Mouse (Mus musculus) liver, embryonic 15.5 days (tissue): ENCODE results near the gene Haus2. TPM values are rescaled to one million over a fixed set of nuclear protein-coding genes. Genes with fewer than 3 reads are reported as not detected.
"Not testable (repeated sequence)": the region's sequence is repeated elsewhere in the genome, so short reads cannot be mapped to it uniquely, and the experiment has no call there.

Experiments used
- ATAC-seq: fragments of 200-750 bp; cut with Nextera tagmentation; 2 replicates; pipeline ENCODE4 v1.8.0; 2017; ENCODE audit warnings: moderate number of reproducible peaks, mild to moderate bottlenecking, moderate library complexity; ENCODE audit not compliant: insufficient read depth
- H3K27ac ChIP-seq: fragments of 300-500 bp; sonication (generic); replicated peaks from 2 replicates; pipeline ENCODE4 v1.5.1; 2015; ENCODE audit warnings: mild to moderate bottlenecking, inconsistent platforms
- H3K27me3 ChIP-seq: fragments of 300-500 bp; sonication (generic); 2 replicates; pipeline ENCODE4 v1.6.1; 2015; ENCODE audit warnings: mild to moderate bottlenecking, inconsistent platforms
- H3K36me3 ChIP-seq: fragments of 300-500 bp; sonication (generic); replicated peaks from 2 replicates; pipeline ENCODE4 v1.6.1; 2015; ENCODE audit warnings: moderate library complexity, mild to moderate bottlenecking, inconsistent platforms
- H3K4me1 ChIP-seq: fragments of 300-500 bp; sonication (generic); replicated peaks from 2 replicates; pipeline ENCODE4 v1.6.1; 2015; ENCODE audit warnings: inconsistent platforms
- H3K4me2 ChIP-seq: fragments of 300-500 bp; sonication (generic); 2 replicates; pipeline ENCODE4 v1.6.1; 2015; ENCODE audit warnings: moderate library complexity, mild to moderate bottlenecking, inconsistent platforms
- H3K4me3 ChIP-seq: fragments of 300-500 bp; sonication (generic); replicated peaks from 2 replicates; pipeline ENCODE4 v1.5.1; 2015; ENCODE audit warnings: mild to moderate bottlenecking, inconsistent platforms
- H3K9ac ChIP-seq: fragments of 300-500 bp; sonication (generic); 2 replicates; pipeline ENCODE4 v1.6.1; 2015; ENCODE audit warnings: moderate library complexity, mild to moderate bottlenecking, inconsistent platforms
- H3K9me3 ChIP-seq: fragments of 300-500 bp; sonication (generic); replicated peaks from 2 replicates; pipeline ENCODE4 v1.6.1; 2016; ENCODE audit warnings: inconsistent platforms
- WGBS: fragments of 180-500 bp; shearing (Covaris S2); methylation state at CpG from one replicate; pipeline ENCODE4 v1.1.7; 2015; ENCODE audit warnings: mixed read lengths; ENCODE audit not compliant: insufficient replicate concordance; 5-methylcytosine and 5-hydroxymethylcytosine counted together
- polyA plus RNA-seq: library from polyadenylated mRNA; unstranded; fragments of >200 nt; fragmentation: Nextera tagmentation; extraction: Ambion mirVana; gene quantifications from 2 replicates; pipeline ENCODE4 v1.2.1, GENCODE M21; 2015

Gene Haus2
- 10.4 and 10.8 TPM in 2 replicates for polyA plus RNA-seq

DNA sequence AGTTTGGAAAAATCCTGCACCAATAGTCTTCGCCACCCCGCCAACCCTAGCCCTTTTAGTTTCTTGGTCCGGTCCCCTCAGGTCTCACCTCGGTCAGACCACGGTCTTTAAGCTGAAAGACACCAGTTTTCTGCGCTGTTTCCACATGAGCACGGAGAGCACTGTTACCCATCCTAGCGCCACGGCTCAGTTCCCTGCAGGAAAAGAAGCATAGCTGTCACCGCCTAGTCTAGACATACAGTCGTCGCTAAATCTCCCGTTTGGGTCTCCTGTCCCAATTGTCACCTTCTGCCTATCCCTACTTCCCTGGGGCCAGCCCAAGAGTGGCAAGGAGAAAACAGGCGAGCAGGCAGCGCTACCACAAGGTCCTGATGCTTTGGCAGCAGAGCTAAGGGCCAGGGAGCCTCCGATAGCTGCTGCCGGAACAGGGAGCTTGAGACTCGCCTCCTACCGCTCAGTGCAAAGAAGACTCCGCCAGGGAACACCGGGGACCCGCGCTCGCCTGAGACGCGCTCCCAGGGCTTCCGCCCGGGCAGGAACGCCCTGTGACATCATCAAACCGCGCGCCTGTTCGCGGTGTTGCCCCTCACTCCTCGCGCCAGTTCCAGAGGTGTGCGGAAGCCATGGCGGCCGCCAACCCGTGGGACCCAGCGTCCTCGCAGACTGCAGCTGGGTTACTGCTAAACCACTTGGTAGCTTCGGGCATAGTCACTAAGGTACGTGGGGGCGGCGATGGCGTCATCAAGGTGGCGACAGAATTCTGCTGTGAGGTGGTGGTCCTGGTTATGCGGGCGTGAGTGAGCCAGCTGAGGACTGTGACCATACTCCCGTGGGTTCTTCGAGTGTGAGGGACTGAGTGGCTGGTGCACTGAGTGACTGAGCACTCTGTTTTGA lies at the start of gene Haus2, which contains the start of gene Lrrc57:
Gene Haus2, plus strand, starts transcription at position 554 of the 894 bp plus-strand sequence.
Gene Lrrc57, minus strand, starts transcription at position 691 of the 894 bp plus-strand sequence.
- H3K4me2 ChIP-seq: peak within 1 kb of the TSS; percentile 74
- under 1% methylated on average over 52 of the region's 52 CpGs for WGBS
- H3K36me3 ChIP-seq: peaks cover 28% of the 10 kb centered on the region
- H3K4me1 ChIP-seq: peaks cover 36% of the 10 kb centered on the region
- peak within 1 kb of the TSS; percentile 80 for H3K4me3 ChIP-seq
- H3K27me3 ChIP-seq: no peaks in the 10 kb centered on the region
- no peaks in the 10 kb centered on the region for H3K9me3 ChIP-seq
- ATAC-seq: peak; percentile 95
- peak within 1 kb of the TSS; percentile 89 for H3K9ac ChIP-seq
- H3K27ac ChIP-seq: peak within 1 kb of the TSS; percentile 95

DNA sequence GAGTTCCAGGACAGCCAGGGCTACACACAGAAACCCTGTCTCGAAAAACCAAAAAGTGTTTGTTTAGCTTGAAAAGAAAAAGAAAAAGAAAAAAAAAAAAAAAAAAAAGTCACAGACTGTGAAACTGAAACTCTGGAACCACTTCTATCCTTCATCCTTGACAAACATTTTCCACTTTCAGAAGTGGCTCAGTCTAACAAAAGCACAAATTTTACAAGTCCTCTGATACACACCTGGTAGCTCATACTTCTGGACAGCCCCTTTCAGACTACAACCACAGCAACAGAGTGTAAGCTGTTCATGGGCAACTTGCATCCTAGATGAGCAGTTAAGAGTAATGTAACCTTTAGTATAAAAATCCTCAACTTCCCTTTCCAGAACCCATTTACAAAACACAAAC lies 47.7 kb upstream of the Haus2 start:
- Histone ChIP-seq H3K4me1 (peaks cover 48% of the 10 kb centered on the region), H3K9me3 (no peaks in the 10 kb centered on the region), H3K27ac (no peak overlapping the region), H3K4me3 (no peak overlapping the region), H3K36me3 (no peaks in the 10 kb centered on the region), H3K27me3 (no peaks in the 10 kb centered on the region), H3K9ac (no peak overlapping the region), H3K4me2 (no peak overlapping the region)
- 85% methylated on average over 1 of the region's 1 CpGs for WGBS
- no peak for ATAC-seq

DNA sequence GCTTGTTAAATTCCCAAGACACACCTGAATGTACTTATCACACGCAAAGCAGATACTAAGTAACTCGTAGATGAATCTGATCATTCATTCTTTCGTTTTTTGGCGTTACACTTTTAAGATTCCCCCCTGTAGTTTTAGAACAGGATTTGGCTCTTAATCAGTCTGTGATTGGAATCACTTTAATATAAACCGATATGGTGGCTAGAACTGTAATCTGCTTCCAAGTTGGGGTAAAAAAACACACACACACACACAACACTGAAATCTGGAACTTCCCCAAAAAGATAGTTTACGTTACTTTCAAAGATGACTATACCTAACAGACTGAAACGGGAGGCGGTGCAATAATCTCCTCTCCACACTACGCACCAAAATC lies 46.3 kb upstream of the Haus2 start:
- H3K4me3 ChIP-seq: peak overlapping the region; percentile 93
- no peak for ATAC-seq
- WGBS: 8% methylated on average over 9 of the region's 9 CpGs
- no peaks in the 10 kb centered on the region for H3K9me3 ChIP-seq
- H3K4me1 ChIP-seq: peaks cover 49% of the 10 kb centered on the region
- H3K27me3 ChIP-seq: no peaks in the 10 kb centered on the region
- H3K4me2 ChIP-seq: peak overlapping the region; percentile 82
- H3K9ac ChIP-seq: peak overlapping the region; percentile 92
- no peaks in the 10 kb centered on the region for H3K36me3 ChIP-seq
- peak overlapping the region; percentile 76; the same call in 1 of the 2 replicates for H3K27ac ChIP-seq

DNA sequence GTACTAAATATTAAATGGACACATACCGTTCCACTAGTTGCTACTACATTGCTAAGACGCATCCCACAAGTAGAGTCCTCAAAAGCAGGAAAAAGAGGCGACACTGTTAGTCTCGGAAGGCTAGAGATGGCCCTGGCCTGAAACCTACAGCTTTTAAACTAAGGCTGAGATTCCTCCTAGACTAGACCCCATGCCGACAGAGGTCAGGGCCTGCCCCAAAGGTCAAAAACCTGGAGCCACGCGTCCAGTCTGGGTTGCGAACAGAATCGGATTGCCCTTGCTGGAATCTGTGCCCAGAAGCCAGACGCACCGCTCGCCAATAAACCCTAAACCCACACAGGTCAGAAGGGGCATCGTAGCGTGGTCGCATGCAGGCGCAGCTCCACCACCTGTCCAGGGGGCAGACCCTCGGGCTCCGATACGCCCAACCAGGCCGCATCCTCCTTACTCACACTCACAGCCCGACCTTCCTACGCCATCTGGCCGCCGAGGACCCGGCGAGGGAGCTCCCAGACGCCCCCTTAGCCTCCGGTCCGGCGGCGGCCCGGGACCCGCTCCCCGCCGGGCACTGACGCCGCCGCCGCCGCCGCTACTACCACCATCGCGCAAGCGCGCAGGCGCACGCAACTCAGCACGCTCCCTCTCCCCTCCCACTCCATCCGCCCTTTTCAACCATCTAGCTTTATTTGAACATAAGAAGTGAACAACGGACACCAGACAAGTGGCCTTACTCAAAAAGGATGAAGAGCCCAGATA lies 45.8 kb upstream of the Haus2 start, which contains the start of gene Zfp106:
Gene Zfp106, minus strand, starts transcription at position 609 of the 756 bp plus-strand sequence.
- H3K4me2 ChIP-seq: peak within 1 kb of the TSS; percentile 82
- H3K4me1 ChIP-seq: peaks cover 53% of the 10 kb centered on the region
- no peaks in the 10 kb centered on the region for H3K27me3 ChIP-seq
- peak within 1 kb of the TSS; percentile 76 for H3K27ac ChIP-seq
- H3K4me3 ChIP-seq: peak within 1 kb of the TSS; percentile 93
- WGBS: under 1% methylated on average over 50 of the region's 50 CpGs
- peak within 1 kb of the TSS; percentile 92 for H3K9ac ChIP-seq
- peak; percentile 59 for ATAC-seq
- H3K9me3 ChIP-seq: no peaks in the 10 kb centered on the region
- no peaks in the 10 kb centered on the region for H3K36me3 ChIP-seq

DNA sequence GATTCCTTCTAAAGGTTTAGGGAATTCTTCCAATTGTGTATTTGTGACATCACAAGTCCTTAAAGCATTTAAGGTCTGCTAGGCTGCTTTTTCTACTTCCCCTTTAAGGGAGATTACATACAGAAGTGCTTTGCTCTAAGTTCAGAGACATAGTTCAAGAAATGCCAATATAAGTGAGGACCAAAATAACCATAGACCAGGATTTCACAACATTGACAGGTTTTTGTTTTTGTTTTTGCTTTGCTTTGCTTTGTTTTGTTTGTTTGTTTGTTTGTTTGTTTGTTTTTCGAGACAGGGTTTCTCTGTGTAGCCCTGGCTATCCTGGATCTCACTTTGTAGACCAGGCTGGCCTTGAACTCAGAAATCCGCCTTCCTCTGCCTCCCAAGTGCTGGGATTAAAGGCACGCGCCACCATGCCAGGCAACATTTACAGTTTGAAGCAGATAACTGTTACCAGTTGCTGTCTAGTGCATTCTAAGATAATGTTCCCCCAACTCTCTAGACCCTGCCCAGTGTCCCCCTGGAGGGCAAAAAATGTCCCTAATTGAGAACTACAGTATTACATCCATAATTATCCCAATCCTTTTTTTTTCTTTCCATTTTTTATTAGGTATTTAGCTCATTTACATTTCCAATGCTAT lies 44.5 kb upstream of the Haus2 start:
- Histone ChIP-seq H3K4me1 (peaks cover 62% of the 10 kb centered on the region), H3K27ac (peak overlapping the region; percentile 76)
- not testable (repeated sequence) for H3K4me3 ChIP-seq, H3K36me3 ChIP-seq, ATAC-seq, H3K9me3 ChIP-seq, H3K9ac ChIP-seq, H3K4me2 ChIP-seq, H3K27me3 ChIP-seq
- 24% methylated on average over 4 of the region's 4 CpGs for WGBS

DNA sequence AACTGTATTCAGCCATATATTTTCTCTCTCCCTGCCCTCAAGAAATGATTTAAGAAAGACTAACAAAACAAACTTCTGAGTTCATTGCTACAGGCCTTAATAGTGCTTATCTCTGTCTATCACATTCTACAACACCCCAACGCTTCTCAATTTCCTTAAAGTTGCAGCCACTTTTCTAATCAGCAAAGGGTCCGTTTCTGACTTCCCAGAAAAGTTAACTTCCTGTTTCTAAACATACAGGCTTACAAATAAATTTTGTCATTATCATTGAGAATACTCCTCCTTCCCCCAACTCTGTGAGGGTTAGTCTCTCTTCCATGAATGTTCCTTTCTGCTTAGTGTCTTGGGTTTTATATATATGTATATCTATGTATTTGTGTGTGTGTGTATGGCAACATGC lies 43.8 kb upstream of the Haus2 start:
- no peak overlapping the region for H3K9ac ChIP-seq
- WGBS: 5% methylated on average over 2 of the region's 2 CpGs
- no peaks in the 10 kb centered on the region for H3K27me3 ChIP-seq
- H3K4me3 ChIP-seq: no peak overlapping the region
- H3K36me3 ChIP-seq: 0 out of 2 replicates have a peak, but pooled peaks cover 2% of the 10 kb centered on the region
- no peaks in the 10 kb centered on the region for H3K9me3 ChIP-seq
- no peak for ATAC-seq
- no peak overlapping the region; the same call in 1 of the 2 replicates for H3K4me2 ChIP-seq
- peaks cover 61% of the 10 kb centered on the region for H3K4me1 ChIP-seq
- H3K27ac ChIP-seq: peak overlapping the region; percentile 76

DNA sequence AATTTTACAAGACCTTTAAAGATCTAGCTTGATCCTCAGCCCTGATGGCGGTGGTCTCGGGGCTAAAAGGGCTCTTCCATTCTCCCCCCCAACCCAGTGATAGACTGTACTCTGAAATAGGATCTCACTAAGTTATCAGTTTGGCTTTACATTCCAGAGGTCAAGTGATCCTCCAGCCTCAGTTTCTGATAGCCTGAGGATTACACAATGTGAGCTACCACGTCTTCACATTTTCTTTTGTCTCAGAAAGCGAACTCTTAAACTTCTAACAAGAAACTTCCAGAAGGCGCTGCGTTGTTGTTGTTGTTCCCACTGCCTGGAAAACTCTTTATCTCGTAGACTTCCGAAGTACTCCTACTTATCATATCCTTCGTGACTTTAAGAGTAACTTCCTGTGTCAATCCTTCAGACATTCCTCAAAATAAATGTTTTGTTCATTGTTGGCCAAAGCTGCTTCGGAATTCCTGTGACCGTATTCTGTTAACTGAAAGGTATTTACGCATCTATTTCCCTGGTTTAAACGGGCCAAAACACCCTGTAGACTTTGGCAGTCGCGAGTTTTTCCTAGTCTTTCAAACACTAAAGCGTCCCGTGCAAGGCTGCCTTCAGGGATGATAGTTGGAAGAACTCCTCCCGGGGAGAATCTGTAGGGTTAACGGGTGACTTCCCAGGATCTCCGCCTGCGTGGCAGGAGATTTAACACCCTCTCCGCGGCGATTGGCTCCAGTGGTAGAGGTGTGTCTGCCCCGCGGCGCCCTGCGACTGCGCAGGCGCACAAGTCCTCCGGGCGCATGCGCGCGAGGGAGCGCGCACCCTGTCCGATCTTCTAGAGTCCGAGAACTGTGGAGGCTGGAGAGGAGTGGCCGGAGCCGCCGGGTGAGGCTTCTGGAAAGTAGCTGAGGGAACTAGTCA lies 42.0 kb upstream of the Haus2 start, which contains the start of gene Snap23:
Gene Snap23, plus strand, starts transcription at position 786 of the 912 bp plus-strand sequence.
- Histone ChIP-seq H3K4me2 (peak within 1 kb of the TSS; percentile 86), H3K4me3 (peak within 1 kb of the TSS; percentile 87), H3K36me3 (peaks cover 8% of the 10 kb centered on the region; the same call in 1 of the 2 replicates), H3K9me3 (no peaks in the 10 kb centered on the region), H3K4me1 (peaks cover 66% of the 10 kb centered on the region), H3K27ac (peak within 1 kb of the TSS; percentile 84), H3K27me3 (no peaks in the 10 kb centered on the region), H3K9ac (peak within 1 kb of the TSS; percentile 79)
- peak; percentile 94 for ATAC-seq
- WGBS: 1% methylated on average over 42 of the region's 42 CpGs

DNA sequence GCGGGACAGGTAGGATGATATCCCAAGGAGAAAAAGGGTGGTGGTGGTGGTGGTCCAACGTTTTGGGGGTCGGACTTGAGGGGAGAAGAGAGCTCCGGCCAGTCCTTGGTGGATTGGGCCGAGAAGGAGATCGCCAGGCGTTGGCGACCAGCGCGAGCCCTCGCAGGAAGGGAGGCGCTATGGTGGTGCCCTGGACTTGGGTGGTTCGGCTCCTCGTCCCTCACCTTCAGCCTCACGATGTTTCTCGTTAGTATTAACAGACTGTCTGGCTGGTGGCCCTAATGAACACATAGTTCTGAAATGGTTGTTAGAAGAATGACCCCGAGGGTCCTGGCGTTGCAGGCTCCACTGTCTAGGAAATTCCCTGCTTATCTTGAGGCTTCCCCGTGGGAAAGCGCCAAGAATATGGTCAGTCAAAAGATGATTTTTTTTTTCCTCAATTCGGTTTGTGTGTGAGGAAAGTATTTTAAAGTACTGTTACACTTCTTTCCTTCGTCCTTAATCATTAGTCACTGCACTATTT lies 41.3 kb upstream of the Haus2 start:
- no peaks in the 10 kb centered on the region for H3K27me3 ChIP-seq
- peak overlapping the region; percentile 87 for H3K4me3 ChIP-seq
- no peaks in the 10 kb centered on the region for H3K9me3 ChIP-seq
- H3K27ac ChIP-seq: peak overlapping the region; percentile 84
- peaks cover 60% of the 10 kb centered on the region for H3K4me1 ChIP-seq
- H3K9ac ChIP-seq: peak overlapping the region; percentile 79
- peaks cover 8% of the 10 kb centered on the region; the same call in 1 of the 2 replicates for H3K36me3 ChIP-seq
- WGBS: under 1% methylated on average over 22 of the region's 22 CpGs
- peak overlapping the region; percentile 86 for H3K4me2 ChIP-seq
- peak; percentile 71 for ATAC-seq

DNA sequence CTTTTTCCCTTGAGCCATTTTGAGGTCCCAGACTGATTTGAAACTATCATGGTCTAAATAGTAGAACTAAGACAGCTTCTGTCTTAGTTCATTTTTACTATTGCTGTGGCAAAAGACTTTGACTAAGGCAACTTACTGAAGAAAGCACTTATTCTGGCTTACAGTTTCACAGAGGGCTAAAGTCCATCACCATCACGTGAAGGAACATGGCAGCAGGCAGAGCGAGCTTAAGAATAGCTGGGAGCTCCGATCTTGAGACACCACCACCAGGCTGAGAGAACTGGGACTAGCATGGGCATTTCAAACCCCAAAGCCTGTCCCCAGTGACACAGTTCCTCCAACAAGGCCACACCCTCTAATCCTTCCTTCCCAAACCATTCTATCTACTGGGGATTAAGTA lies 38.1 kb upstream of the Haus2 start:
- H3K36me3 ChIP-seq: peaks cover 8% of the 10 kb centered on the region; the same call in 1 of the 2 replicates
- no peak overlapping the region for H3K9ac ChIP-seq
- H3K9me3 ChIP-seq: no peaks in the 10 kb centered on the region
- no peaks in the 10 kb centered on the region for H3K27me3 ChIP-seq
- H3K27ac ChIP-seq: no peak overlapping the region
- peaks cover 50% of the 10 kb centered on the region for H3K4me1 ChIP-seq
- H3K4me3 ChIP-seq: no peak overlapping the region
- no peak for ATAC-seq
- WGBS: 79% methylated on average over 3 of the region's 3 CpGs
- no peak overlapping the region for H3K4me2 ChIP-seq

DNA sequence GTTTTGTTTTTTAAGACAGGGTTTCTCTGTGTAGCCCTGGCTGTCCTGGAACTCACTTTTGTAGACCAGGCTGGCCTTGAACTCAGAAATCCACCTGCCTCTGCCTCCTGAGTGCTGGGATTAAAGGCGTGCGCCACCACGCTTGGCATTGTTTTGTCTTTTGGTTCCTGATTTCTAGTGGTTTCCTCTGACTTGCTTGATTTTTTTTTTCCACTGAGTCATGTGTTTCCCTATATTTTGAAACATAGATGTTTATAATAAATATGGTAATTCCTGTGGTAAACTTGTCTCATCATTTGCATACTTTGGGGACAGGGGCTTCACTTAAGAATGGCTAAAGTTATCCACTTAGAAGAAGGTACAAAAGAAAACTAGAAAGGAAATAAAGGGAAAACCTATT lies 37.0 kb upstream of the Haus2 start:
- not testable (repeated sequence) for H3K9ac ChIP-seq, H3K27me3 ChIP-seq, H3K9me3 ChIP-seq, H3K36me3 ChIP-seq, H3K27ac ChIP-seq, H3K4me3 ChIP-seq, H3K4me2 ChIP-seq, ATAC-seq
- 82% methylated on average over 3 of the region's 3 CpGs for WGBS
- H3K4me1 ChIP-seq: peaks cover 52% of the 10 kb centered on the region
